Mouse (Mus musculus): ENCODE results near the gene Sult2b1.
A peak's percentile ranks its signal among the peaks of the same experiment; 100 is the strongest.

The Sult2b1 gene

GRCm38 (mm10) chr7:45784524-45785372, at the start of gene Sult2b1:
Gene Sult2b1, minus strand, starts transcription at chr7:45784669.
- peak; percentile 89 to 90 for DNase-seq

GRCm38 (mm10) chr7:45833924-45834323, 49.5 kb upstream of the Sult2b1 start:
- no peak for DNase-seq

GRCm38 (mm10) chr7:45833148-45833790, 48.8 kb upstream of the Sult2b1 start:
- no peak for DNase-seq

- DNase-seq: no peak
These were observed 48.0 kb upstream of the Sult2b1 start for GRCm38 (mm10) chr7:45832428-45832827.

GRCm38 (mm10) chr7:45831128-45831525, 46.7 kb upstream of the Sult2b1 start:
- DNase-seq: no peak

GRCm38 (mm10) chr7:45830427-45831127, 46.1 kb upstream of the Sult2b1 start, which contains the start of gene Grwd1:
Gene Grwd1, minus strand, starts transcription at chr7:45830944.
- peak; percentile 79 to 86 for DNase-seq

- no peak for DNase-seq
These were observed 42.2 kb upstream of the Sult2b1 start for GRCm38 (mm10) chr7:45826631-45827030.

- no peak for DNase-seq
These were observed 40.1 kb upstream of the Sult2b1 start, which contains the start of gene Kcnj14 for GRCm38 (mm10) chr7:45824598-45824997. Gene Kcnj14, minus strand, starts transcription at chr7:45824782.

- DNase-seq: no peak
These were observed 36.4 kb upstream of the Sult2b1 start for GRCm38 (mm10) chr7:45820913-45821312.

- no peak for DNase-seq
These were observed 35.4 kb upstream of the Sult2b1 start for GRCm38 (mm10) chr7:45819843-45820242.

- no peak for DNase-seq
These were observed 31.5 kb upstream of the Sult2b1 start for GRCm38 (mm10) chr7:45815984-45816351.

GRCm38 (mm10) chr7:45815323-45815983, 31.0 kb upstream of the Sult2b1 start:
- DNase-seq: no peak

- no peak for DNase-seq
These were observed 30.4 kb upstream of the Sult2b1 start for GRCm38 (mm10) chr7:45814841-45815240.

- DNase-seq: peak; percentile 99
These were observed 29.6 kb upstream of the Sult2b1 start, which contains the start of gene Cyth2 for GRCm38 (mm10) chr7:45813787-45814779. Gene Cyth2, minus strand, starts transcription at chr7:45814581.

GRCm38 (mm10) chr7:45812921-45813320, 28.5 kb upstream of the Sult2b1 start:
- no peak for DNase-seq

- peak in 1 of 2 experiments; percentile 37 for DNase-seq
These were observed 25.0 kb upstream of the Sult2b1 start for GRCm38 (mm10) chr7:45809276-45810075.

- DNase-seq: no peak
These were observed 24.0 kb upstream of the Sult2b1 start for GRCm38 (mm10) chr7:45808471-45808870.

GRCm38 (mm10) chr7:45805941-45806340, 21.5 kb upstream of the Sult2b1 start:
- DNase-seq: no peak

GRCm38 (mm10) chr7:45802551-45802950, 18.1 kb upstream of the Sult2b1 start:
- no peak for DNase-seq

GRCm38 (mm10) chr7:45801348-45801747, 16.9 kb upstream of the Sult2b1 start:
- DNase-seq: peak; percentile 94 to 96
